8 mouse cellular contexts compared by ENCODE assay signal in the genomic region with DNA sequence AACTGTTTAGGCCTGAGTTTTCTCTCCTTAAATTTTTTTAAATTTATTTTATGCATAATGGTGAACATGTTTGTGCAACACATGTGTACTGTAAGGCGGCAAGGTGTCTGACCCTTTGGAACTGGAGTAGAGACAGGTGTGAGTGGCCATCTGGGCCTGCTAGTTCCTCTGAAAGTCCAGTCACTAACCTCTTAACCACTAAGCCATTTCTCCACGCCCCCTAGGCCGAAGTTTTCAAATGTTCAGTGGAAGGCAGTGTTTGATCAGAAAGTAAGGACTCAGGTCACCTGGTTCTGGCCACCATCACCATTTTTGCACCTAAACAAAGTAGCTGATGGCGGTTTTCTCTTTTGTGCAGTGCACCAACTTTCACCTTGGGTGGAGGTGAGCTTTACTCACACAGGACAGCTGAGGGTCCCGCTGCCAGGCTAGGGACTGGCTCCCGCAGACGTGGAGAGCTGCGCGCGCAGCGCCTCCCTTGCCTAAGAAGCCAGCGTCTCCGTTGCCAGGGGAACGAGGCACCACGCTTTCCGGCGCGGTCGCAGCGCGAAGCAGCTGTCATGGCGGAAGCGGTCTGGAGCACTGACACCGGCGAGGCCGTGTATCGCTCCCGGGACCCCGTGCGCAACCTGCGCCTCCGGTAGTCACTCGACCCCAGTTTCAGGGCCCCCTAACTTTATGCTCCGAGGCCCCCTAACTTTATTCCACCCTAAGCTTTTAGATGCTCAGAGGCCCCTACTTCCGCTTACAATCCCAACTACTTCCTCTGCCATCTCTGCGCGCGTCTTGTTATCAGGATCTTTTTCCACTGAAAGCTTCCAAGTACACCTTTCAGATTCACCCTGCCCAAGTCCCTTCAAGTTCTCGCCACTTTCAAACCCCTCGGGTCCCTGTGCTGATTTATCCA. TPM values are rescaled to one million over a fixed set of nuclear protein-coding genes. Genes with fewer than 3 reads are reported as not detected.
DNase-seq lines count a peak whose midpoint lies in the region; ATAC-seq lines count a peak whose summit lies in the region.

A gene (plus strand): TSS at position 526 of the 907 bp plus-strand sequence.

- H3K27me3 ChIP-seq in heart, embryonic 13.5 days (replicated peaks), result no peaks in the 10 kb centered on the region
- no peaks in the 10 kb centered on the region; the same call in none of the 2 replicates for H3K27me3 ChIP-seq in liver, embryonic 12.5 days (replicated peaks)
- no peaks in the 10 kb centered on the region for H3K27me3 ChIP-seq in stomach, embryonic 15.5 days (replicated peaks)

- peak; percentile 61 for ATAC-seq in erythroid progenitor cell, adult 5-6 weeks (replicated peaks; ENCODE audit: low FRiP score, poor library complexity, severe bottlenecking)
- peak; percentile 75; the same call in 1 of the 2 replicates for ATAC-seq in heart, embryonic 13.5 days (ENCODE audit: extremely low read depth, insufficient number of reproducible peaks, low FRiP score, low TSS enrichment)
- peak; percentile 76 for ATAC-seq in liver, embryonic 12.5 days
- peak; percentile 90 for ATAC-seq in stomach, embryonic 15.5 days (ENCODE audit: insufficient read depth, low FRiP score, low read depth)

- no peaks in the 10 kb centered on the region for H3K9me3 ChIP-seq in heart, embryonic 13.5 days
- no peaks in the 10 kb centered on the region for H3K9me3 ChIP-seq in liver, embryonic 12.5 days (replicated peaks)
- no peaks in the 10 kb centered on the region for H3K9me3 ChIP-seq in stomach, embryonic 15.5 days

- peak within 1 kb of the TSS; percentile 6; the same call in 1 of the 2 replicates for H3K27ac ChIP-seq in heart, embryonic 13.5 days (replicated peaks)
- no peak within 1 kb of the TSS for H3K27ac ChIP-seq in liver, embryonic 12.5 days
- H3K27ac ChIP-seq in stomach, embryonic 15.5 days, result peak within 1 kb of the TSS; percentile 40; the same call in 1 of the 2 replicates

- peaks cover 19% of the 10 kb centered on the region for H3K36me3 ChIP-seq in heart, embryonic 13.5 days
- H3K36me3 ChIP-seq in liver, embryonic 12.5 days, result peaks cover 15% of the 10 kb centered on the region
- no peaks in the 10 kb centered on the region; the same call in 1 of the 2 replicates for H3K36me3 ChIP-seq in stomach, embryonic 15.5 days

- 5% methylated on average over 40 of the region's 40 CpGs for WGBS in heart, embryonic 13.5 days
- WGBS in liver, embryonic 12.5 days (ENCODE audit: insufficient replicate concordance), result 3% methylated on average over 40 of the region's 40 CpGs
- 3% methylated on average over 40 of the region's 40 CpGs for WGBS in stomach, embryonic 15.5 days

- DNase-seq in CD4-positive helper T cell, adult 2 months (ENCODE audit: low read depth, low spot score), result peak; percentile 95
- peak; percentile 82 for DNase-seq in brain, embryonic 18.5 days (ENCODE audit: low read depth, low spot score)
- DNase-seq in kidney, postnatal 10 days, result peak; percentile 97
- DNase-seq in natural killer cell, adult 2 months (ENCODE audit: low spot score in 2 of 2), result peak; percentile 80 to 84

- peak within 1 kb of the TSS; percentile 79 for H3K4me2 ChIP-seq in heart, embryonic 13.5 days
- H3K4me2 ChIP-seq in liver, embryonic 12.5 days, result peak within 1 kb of the TSS; percentile 81
- H3K4me2 ChIP-seq in stomach, embryonic 15.5 days, result peak within 1 kb of the TSS; percentile 81

- H3K4me1 ChIP-seq in heart, embryonic 13.5 days, result peaks cover 10% of the 10 kb centered on the region
- H3K4me1 ChIP-seq in liver, embryonic 12.5 days, result peaks cover 15% of the 10 kb centered on the region
- H3K4me1 ChIP-seq in stomach, embryonic 15.5 days, result peaks cover 8% of the 10 kb centered on the region

- peak within 1 kb of the TSS; percentile 60 for H3K4me3 ChIP-seq in heart, embryonic 13.5 days
- peak within 1 kb of the TSS; percentile 68 for H3K4me3 ChIP-seq in liver, embryonic 12.5 days
- peak within 1 kb of the TSS; percentile 63 for H3K4me3 ChIP-seq in stomach, embryonic 15.5 days (replicated peaks)

- peak within 1 kb of the TSS; percentile 72 for H3K9ac ChIP-seq in heart, embryonic 13.5 days
- peak within 1 kb of the TSS; percentile 59 for H3K9ac ChIP-seq in liver, embryonic 12.5 days
- peak within 1 kb of the TSS; percentile 9; the same call in 1 of the 2 replicates for H3K9ac ChIP-seq in stomach, embryonic 15.5 days

RNA-seq across cellular contexts. Expression of the gene that starts here (rescaled TPM):
- total RNA-seq in erythroid progenitor cell, adult 5-6 weeks (2015; ENCODE audit: low replicate concordance), result not detected in 2 replicates
- not detected in 2 replicates for total RNA-seq in erythroid progenitor cell, adult 5-6 weeks (2017; ENCODE audit: low replicate concordance)
- 7.0 and 8.3 TPM in 2 replicates for polyA plus RNA-seq in heart, embryonic 13.5 days (2015; fragmentation: Nextera tagmentation; extraction: Ambion mirVana)
- polyA plus RNA-seq in liver, embryonic 12.5 days (2016; fragmentation: Nextera tagmentation; extraction: Ambion mirVana), result 3.9 and 4.3 TPM in 2 replicates
- polyA plus RNA-seq in stomach, embryonic 15.5 days (2015; fragmentation: Nextera tagmentation; extraction: Ambion mirVana), result 12.0 and 13.4 TPM in 2 replicates

Comparison
In these comparisons a context has a peak if more than half of its experiments do, and no peak if none do; other contexts are left out.
1. Peak in ATAC-seq in erythroid progenitor cell, adult 5-6 weeks; RNA of the gene not detected or under 1 TPM.
2. H3K9ac ChIP-seq: peak in every context shown above with its lines; median percentile 72 in heart, embryonic 13.5 days; 59 in liver, embryonic 12.5 days; 9 in stomach, embryonic 15.5 days.